Comparison of ENCODE assay signal across 8 mouse cellular contexts in the genomic region with DNA sequence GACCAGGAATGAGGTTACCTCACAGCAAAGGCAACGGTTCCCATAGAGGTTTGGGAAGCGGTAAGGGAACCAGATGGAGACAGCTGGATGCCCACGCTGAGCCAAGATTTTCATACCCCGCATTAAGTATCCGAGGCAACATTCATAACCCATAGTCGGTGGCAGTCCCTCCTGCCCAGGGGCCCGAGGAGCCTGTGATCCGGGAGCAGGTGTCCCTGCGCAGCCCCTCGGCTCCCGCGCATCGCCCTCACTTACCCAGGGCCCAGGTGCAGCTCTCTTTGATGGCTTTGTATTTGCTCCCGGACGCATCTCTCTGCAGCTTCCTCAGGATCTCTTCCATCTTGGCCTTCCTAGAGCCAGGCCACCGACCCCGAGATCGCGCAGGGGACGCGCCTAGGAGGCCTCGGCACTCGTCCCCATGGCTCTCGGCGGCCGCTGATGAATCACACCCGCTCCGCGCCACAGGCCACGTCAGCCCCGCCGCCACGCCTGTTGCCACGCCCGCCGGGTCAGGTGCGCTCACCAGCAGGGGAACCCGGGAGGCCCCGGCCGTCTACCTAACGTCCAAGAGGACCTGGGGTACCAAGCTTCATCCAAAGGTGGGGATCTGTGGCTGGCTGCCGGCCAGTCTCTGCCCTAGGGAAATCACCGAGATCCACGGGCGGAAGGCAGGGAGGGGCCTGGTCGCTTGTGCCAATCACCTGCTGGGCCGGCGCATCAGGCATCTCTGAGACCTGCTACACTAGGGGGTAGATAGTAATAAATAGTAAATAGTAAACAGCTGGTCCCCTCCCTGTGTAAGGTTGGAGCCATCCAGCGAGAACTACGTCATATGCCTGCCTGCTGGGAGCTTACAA. TPM values are rescaled to one million over a fixed set of nuclear protein-coding genes. Genes with fewer than 3 reads are reported as not detected.
DNase-seq lines count a peak whose midpoint lies in the region; ATAC-seq and TF ChIP-seq lines count a peak whose summit lies in the region.

Gene Arfgef3 (minus strand): TSS at position 664 of the 857 bp plus-strand sequence.

- TF ChIP-seq RAD21 in CH12.LX (IDR thresholded peaks at IDR 0.05; ENCODE audit: low read depth, low read length): no peak

- peak within 1 kb of the TSS; percentile 3; the same call in 1 of the 2 replicates for H3K9ac ChIP-seq in CH12.LX (ENCODE audit: insufficient read depth, low read depth)
- H3K9ac ChIP-seq in forebrain, embryonic 15.5 days (replicated peaks): peak within 1 kb of the TSS; percentile 80
- no peak within 1 kb of the TSS for H3K9ac ChIP-seq in liver, embryonic 11.5 days (ENCODE audit: low read depth, low read length)
- peak within 1 kb of the TSS; percentile 89 for H3K9ac ChIP-seq in midbrain, postnatal 0 days (replicated peaks; ENCODE audit: low read length, poor library complexity, severe bottlenecking)

- H3K36me3 ChIP-seq in CH12.LX (replicated peaks in 1 of 2; ENCODE audit: control insufficient read depth in 1 of 2, insufficient read depth in 1 of 2, low read length in 1 of 2): no peaks in the 10 kb centered on the region
- H3K36me3 ChIP-seq in forebrain, embryonic 15.5 days: no peaks in the 10 kb centered on the region
- H3K36me3 ChIP-seq in liver, embryonic 11.5 days (ENCODE audit: control insufficient read depth, insufficient read depth, low read length): no peaks in the 10 kb centered on the region
- no peaks in the 10 kb centered on the region for H3K36me3 ChIP-seq in midbrain, postnatal 0 days (ENCODE audit: insufficient read depth, low read length)

- no peaks in the 10 kb centered on the region for H3K27me3 ChIP-seq in CH12.LX (replicated peaks)
- H3K27me3 ChIP-seq in forebrain, embryonic 15.5 days: no peaks in the 10 kb centered on the region
- H3K27me3 ChIP-seq in liver, embryonic 11.5 days (replicated peaks; ENCODE audit: control insufficient read depth, insufficient read depth, low read length): peaks cover 12% of the 10 kb centered on the region
- no peaks in the 10 kb centered on the region for H3K27me3 ChIP-seq in midbrain, postnatal 0 days (ENCODE audit: insufficient read depth, low read length)

- H3K79me2 ChIP-seq in CH12.LX (replicated peaks; ENCODE audit: control insufficient read depth, extremely low read depth, insufficient read depth, poor library complexity, severe bottlenecking): peaks cover 2% of the 10 kb centered on the region; the same call in 1 of the 2 replicates

- dilution Hi-C loops in CH12.LX (cut with MboI; ENCODE audit: extremely low pct_ligation_motif_present, extremely low pct_unique_long_range_greater_than_20kb, low sequenced_read_pairs): no loop called here

- TF ChIP-seq POLR2A in CH12.LX (IDR thresholded peaks at IDR 0.05; ENCODE audit: low read depth, low read length): no peak

- no peak for TF ChIP-seq EP300 in CH12.LX (IDR thresholded peaks at IDR 0.05; ENCODE audit: low read length)

- under 1% methylated on average over 50 of the region's 50 CpGs for WGBS in forebrain, embryonic 15.5 days
- WGBS in liver, embryonic 11.5 days: 4% methylated on average over 50 of the region's 50 CpGs
- WGBS in midbrain, postnatal 0 days: under 1% methylated on average over 50 of the region's 50 CpGs

- no peak for TF ChIP-seq CTCF in CH12.LX (conservative IDR thresholded peaks at IDR 0.05 in 1 of 2, IDR thresholded peaks at IDR 0.05 in 1 of 2; ENCODE audit: low read depth in 2 of 2, low read length in 2 of 2)
- TF ChIP-seq CTCF in midbrain, postnatal 0 days (IDR thresholded peaks at IDR 0.05): no peak; the same call in 1 of the 2 replicates

- ATAC-seq in forebrain, embryonic 15.5 days (replicated peaks): peak; percentile 85
- ATAC-seq in liver, embryonic 11.5 days (replicated peaks; ENCODE audit: low FRiP score): peak; percentile 29; the same call in 1 of the 2 replicates
- peak; percentile 85 for ATAC-seq in midbrain, postnatal 0 days (ENCODE audit: low FRiP score)

- H3K4me2 ChIP-seq in CH12.LX (ENCODE audit: insufficient read depth, low read depth, poor library complexity, severe bottlenecking): peak within 1 kb of the TSS; percentile 30; the same call in 1 of the 2 replicates
- peak within 1 kb of the TSS; percentile 62 for H3K4me2 ChIP-seq in forebrain, embryonic 15.5 days (replicated peaks)
- peak within 1 kb of the TSS; percentile 81 for H3K4me2 ChIP-seq in liver, embryonic 11.5 days
- peak within 1 kb of the TSS; percentile 68 for H3K4me2 ChIP-seq in midbrain, postnatal 0 days (ENCODE audit: low read depth, low read length, poor library complexity, severe bottlenecking)

- no peaks in the 10 kb centered on the region; a peak in 1 of 4 replicates for H3K4me1 ChIP-seq in CH12.LX (ENCODE audit: control insufficient read depth in 1 of 2, insufficient read depth in 2 of 2)
- peaks cover 17% of the 10 kb centered on the region for H3K4me1 ChIP-seq in forebrain, embryonic 15.5 days
- H3K4me1 ChIP-seq in liver, embryonic 11.5 days (replicated peaks; ENCODE audit: control insufficient read depth, insufficient read depth, low read length): no peaks in the 10 kb centered on the region
- H3K4me1 ChIP-seq in midbrain, postnatal 0 days (ENCODE audit: insufficient read depth, low read length): no peaks in the 10 kb centered on the region

- intact Hi-C loops in heart, postnatal 14 days (cut with DNase I): no loop called here

- no peak for DNase-seq in CH12.LX (ENCODE audit: extremely low read depth)
- DNase-seq in cerebellum, adult 11 months: peak; percentile 89
- peak; percentile 54 to 64 for DNase-seq in heart, postnatal 14 days
- peak; percentile 51 to 76 for DNase-seq in kidney, postnatal 36 days
- peak; percentile 53 for DNase-seq in liver, embryonic 11.5 days (ENCODE audit: low spot score)
- DNase-seq in midbrain, postnatal 0 days (ENCODE audit: low spot score): peak; percentile 73
- peak; percentile 52 for DNase-seq in testis, postnatal 14 days (ENCODE audit: low spot score)

- peak within 1 kb of the TSS in 2 of 3 experiments; percentile 34 to 63 for H3K4me3 ChIP-seq in CH12.LX (replicated peaks in 1 of 3; ENCODE audit: low read depth in 2 of 3, low read length in 2 of 3, poor library complexity in 1 of 3)
- peak within 1 kb of the TSS; percentile 83 for H3K4me3 ChIP-seq in forebrain, embryonic 15.5 days
- peak within 1 kb of the TSS; percentile 49 for H3K4me3 ChIP-seq in liver, embryonic 11.5 days (ENCODE audit: low read depth, low read length)
- H3K4me3 ChIP-seq in midbrain, postnatal 0 days (ENCODE audit: low read depth, low read length): peak within 1 kb of the TSS; percentile 79

- H3K27ac ChIP-seq in CH12.LX (ENCODE audit: insufficient read depth, low read depth): no peak within 1 kb of the TSS
- H3K27ac ChIP-seq in forebrain, embryonic 15.5 days (replicated peaks): peak within 1 kb of the TSS; percentile 83
- H3K27ac ChIP-seq in liver, embryonic 11.5 days (ENCODE audit: low read depth, low read length): no peak within 1 kb of the TSS
- H3K27ac ChIP-seq in midbrain, postnatal 0 days (ENCODE audit: low read depth, low read length): peak within 1 kb of the TSS; percentile 95

- in situ Hi-C loops in CH12.LX (cut with MboI; ENCODE audit: low pct_ligation_motif_present, low pct_unique_long_range_greater_than_20kb, low sequenced_read_pairs): no loop called here

- peaks cover 4% of the 10 kb centered on the region for H3K9me3 ChIP-seq in CH12.LX (replicated peaks; ENCODE audit: low read length)
- H3K9me3 ChIP-seq in forebrain, embryonic 15.5 days: no peaks in the 10 kb centered on the region
- H3K9me3 ChIP-seq in liver, embryonic 11.5 days (ENCODE audit: control insufficient read depth, low read length): no peaks in the 10 kb centered on the region
- no peaks in the 10 kb centered on the region for H3K9me3 ChIP-seq in midbrain, postnatal 0 days (ENCODE audit: low read length)

TF ChIP-seq in CH12.LX, 34 proteins besides CTCF, POLR2A, EP300 and RAD21:
- TF ChIP-seq MXI1 (IDR thresholded peaks at IDR 0.05; ENCODE audit: low read depth, low read length) (no peak), MEF2A (IDR thresholded peaks at IDR 0.05; ENCODE audit: borderline replicate concordance, low read depth, low read length) (no peak), BHLHE40 (IDR thresholded peaks at IDR 0.05; ENCODE audit: low read depth, low read length) (0 out of 2 replicates have a peak, but pooled peaks have one; percentile 5), NELFE (IDR thresholded peaks at IDR 0.05; ENCODE audit: low read depth, low read length) (0 out of 2 replicates have a peak, but pooled peaks have one; percentile 11), ZKSCAN1 (IDR thresholded peaks at IDR 0.05; ENCODE audit: borderline replicate concordance, low read depth, low read length) (no peak), ZMIZ1 (IDR thresholded peaks at IDR 0.05; ENCODE audit: low read depth, low read length) (no peak)

RNA-seq across cellular contexts. Expression of gene Arfgef3, which starts in this region (rescaled TPM):
- 6.4 and 11.0 TPM in 2 replicates for total RNA-seq in CH12.LX (2012; rRNA removed)
- total RNA-seq in CH12.LX (2014; rRNA removed): 0.28 and 0.36 TPM in 2 replicates
- 0.49 and 0.50 TPM in 2 replicates for polyA plus RNA-seq in CH12.LX (2012; ENCODE audit: insufficient read length, low read depth)
- 5.0 TPM in 2 replicates for polyA plus RNA-seq in forebrain, embryonic 15.5 days (2015; fragmentation: Nextera tagmentation; extraction: Ambion mirVana)
- total RNA-seq in heart, postnatal 14 days (2021): under 1 TPM; 0.56 to 0.65 TPM
- polyA plus RNA-seq in liver, embryonic 11.5 days (2014; fragmentation: Nextera tagmentation; extraction: Ambion mirVana): 0.07 and 0.08 TPM in 2 replicates
- 37.4 and 40.9 TPM in 2 replicates for total RNA-seq in midbrain, postnatal 0 days (2014; rRNA removed)
- 5.4 and 6.2 TPM in 2 replicates for polyA plus RNA-seq in midbrain, postnatal 0 days (2015; fragmentation: Nextera tagmentation; extraction: Ambion mirVana)

Comparison
In these comparisons a context has a peak if more than half of its experiments do, and no peak if none do; other contexts are left out.
1. Peak in DNase-seq in heart, postnatal 14 days; RNA of the gene not detected or under 1 TPM.
2. Peak in DNase-seq, ATAC-seq, H3K4me3 ChIP-seq and H3K4me2 ChIP-seq in liver, embryonic 11.5 days; RNA of the gene not detected or under 1 TPM.
3. H3K27ac ChIP-seq: peak in forebrain, embryonic 15.5 days (single experiment) and midbrain, postnatal 0 days (single experiment); none in CH12.LX (single experiment) and liver, embryonic 11.5 days (single experiment).
4. H3K4me2 ChIP-seq: peak in every context shown above with its lines; median percentile 81 in liver, embryonic 11.5 days; 68 in midbrain, postnatal 0 days; 62 in forebrain, embryonic 15.5 days; 30 in CH12.LX.
5. ATAC-seq: peak in every context shown above with its lines; median percentile 85 in forebrain, embryonic 15.5 days; 85 in midbrain, postnatal 0 days; 29 in liver, embryonic 11.5 days.
6. Peak in every context shown above with its lines, with median percentiles within 50 percentile points of each other: H3K4me3 ChIP-seq.